Mouse (Mus musculus): ENCODE data around the gene Gm10638.

- no peak for TF ChIP-seq CTCF (IDR thresholded peaks at IDR 0.05; ENCODE audit: extremely low read depth, insufficient read depth, low read length)
- no peak for TF ChIP-seq POLR2A (IDR thresholded peaks at IDR 0.05; ENCODE audit: extremely low read depth, insufficient read depth, low read length)
Measured at GRCm38 (mm10) chr8:86726959-86727358, 18.5 kb upstream of the Gm10638 start.
